Mouse (Mus musculus) MEL (cell line): ENCODE results near the gene Dusp27. TPM values are rescaled to one million over a fixed set of nuclear protein-coding genes. Genes with fewer than 3 reads are reported as not detected.

Experiments used
- DNase-seq: peaks from one replicate; pipeline ENCODE4 v3.0.0; 2011; ENCODE audit warnings: low read depth, low spot score
- H3K27ac ChIP-seq: 2 replicates; pipeline ENCODE4 v1.5.1; 2012; ENCODE audit warnings: low read depth, mild to moderate bottlenecking, control low read depth, low read length, moderate library complexity; ENCODE audit not compliant: control insufficient read depth
- H3K27me3 ChIP-seq, 2 experiments: fragments of 150-350 bp in 1 of 2; sonication (generic) in 1 of 2; 2 replicates each; pipeline ENCODE4 v1.6.1; 2012; ENCODE audit warnings: low read length in 2 of 2, mild to moderate bottlenecking in 2 of 2, improper control_type of control experiment in 1 of 2, moderate library complexity in 1 of 2; ENCODE audit not compliant: insufficient read depth in 2 of 2, control insufficient read depth in 1 of 2
- H3K36me3 ChIP-seq, 2 experiments: 2 replicates each; pipeline ENCODE4 v1.6.1; 2012 to 2014; ENCODE audit warnings: low read length in 2 of 2, improper control_type of control experiment in 1 of 2, inconsistent platforms in 1 of 2, mild to moderate bottlenecking in 1 of 2; ENCODE audit not compliant: insufficient read depth in 2 of 2, control insufficient read depth in 1 of 2
- H3K4me1 ChIP-seq, 2 experiments: fragments of 150-350 bp in 1 of 2; sonication (generic) in 1 of 2; 2 replicates each; pipeline ENCODE4 v1.6.1; 2012; ENCODE audit warnings: low read length in 2 of 2, improper control_type of control experiment in 1 of 2, mild to moderate bottlenecking in 1 of 2; ENCODE audit not compliant: insufficient read depth in 2 of 2, control insufficient read depth in 1 of 2
- H3K4me3 ChIP-seq, 2 experiments: fragments of 150-350 bp in 1 of 2; sonication (generic) in 1 of 2; 2 replicates each; pipeline ENCODE4 v1.5.1; 2012; ENCODE audit warnings: low read depth in 2 of 2, low read length in 2 of 2, mild to moderate bottlenecking in 2 of 2, moderate library complexity in 2 of 2, control low read depth in 1 of 2, improper control_type of control experiment in 1 of 2; ENCODE audit not compliant: control insufficient read depth in 1 of 2, insufficient read depth in 1 of 2
- H3K79me2 ChIP-seq: 2 replicates; pipeline ENCODE4 v1.6.1; 2012; ENCODE audit warnings: mild to moderate bottlenecking, low read length, moderate library complexity; ENCODE audit not compliant: control insufficient read depth, poor library complexity, insufficient read depth
- H3K9ac ChIP-seq: 2 replicates; pipeline ENCODE4 v1.6.1; 2012; ENCODE audit warnings: low read depth, mild to moderate bottlenecking, control low read depth, low read length, moderate library complexity; ENCODE audit not compliant: control insufficient read depth, poor library complexity, severe bottlenecking
- H3K9me3 ChIP-seq: fragments of 150-350 bp; sonication (generic); replicated peaks from 2 replicates; pipeline ENCODE4 v1.6.1; 2012; ENCODE audit warnings: mild to moderate bottlenecking, low read length, improper control_type of control experiment, moderate library complexity; ENCODE audit not compliant: insufficient read depth
- BHLHE40 ChIP-seq: IDR thresholded peaks from 2 replicates; pipeline ENCODE4 v1.6.1; 2012; ENCODE audit warnings: low read depth, mild to moderate bottlenecking, inconsistent platforms, low read length, improper control_type of control experiment, borderline replicate concordance
- CHD2 ChIP-seq: IDR thresholded peaks from 2 replicates; pipeline ENCODE4 v1.6.1; 2011; ENCODE audit warnings: low read length, improper control_type of control experiment
- E2F4 ChIP-seq: IDR thresholded peaks from 2 replicates; pipeline ENCODE4 v1.6.1; 2011; ENCODE audit warnings: low read depth, low read length, improper control_type of control experiment, borderline replicate concordance
- ELF1 ChIP-seq: IDR thresholded peaks from 2 replicates; pipeline ENCODE4 v1.6.1; 2014; ENCODE audit warnings: low read depth, mild to moderate bottlenecking, inconsistent platforms, low read length, improper control_type of control experiment, moderate library complexity
- HCFC1 ChIP-seq: IDR thresholded peaks from 2 replicates; pipeline ENCODE4 v1.6.1; 2012; ENCODE audit warnings: low read depth, mild to moderate bottlenecking, inconsistent platforms, low read length, improper control_type of control experiment, moderate library complexity
- JUND ChIP-seq: IDR thresholded peaks from 2 replicates; pipeline ENCODE4 v1.6.1; 2011; ENCODE audit warnings: low read depth, mild to moderate bottlenecking, improper control_type of control experiment, low read length
- MAZ ChIP-seq: IDR thresholded peaks from 2 replicates; pipeline ENCODE4 v1.6.1; 2012; ENCODE audit warnings: low read depth, mild to moderate bottlenecking, inconsistent platforms, low read length, improper control_type of control experiment
- MEF2A ChIP-seq: IDR thresholded peaks from 2 replicates; pipeline ENCODE4 v1.6.1; 2014; ENCODE audit warnings: low read depth, mild to moderate bottlenecking, inconsistent platforms, low read length, improper control_type of control experiment; ENCODE audit not compliant: poor library complexity, insufficient replicate concordance, severe bottlenecking; ENCODE audit errors: extremely low read depth
- MYC ChIP-seq: IDR thresholded peaks from 2 replicates; pipeline ENCODE4 v1.6.1; 2011; ENCODE audit warnings: low read depth, mild to moderate bottlenecking, low read length, improper control_type of control experiment, moderate library complexity
- POLR2AphosphoS2 ChIP-seq: IDR thresholded peaks from 2 replicates; pipeline ENCODE4 v1.6.1; 2011; ENCODE audit warnings: low read length, improper control_type of control experiment
- POLR2AphosphoS5 ChIP-seq: IDR thresholded peaks from 2 replicates; pipeline ENCODE4 v1.6.1; 2012; ENCODE audit warnings: low read depth, borderline replicate concordance, mild to moderate bottlenecking, inconsistent platforms, low read length, moderate library complexity, mixed read lengths
- RAD21 ChIP-seq: IDR thresholded peaks from 2 replicates; pipeline ENCODE4 v1.6.1; 2011; ENCODE audit warnings: mild to moderate bottlenecking, low read depth, low read length, improper control_type of control experiment
- RCOR1 ChIP-seq: IDR thresholded peaks from 2 replicates; pipeline ENCODE4 v1.6.1; 2012; ENCODE audit warnings: low read depth, mild to moderate bottlenecking, inconsistent platforms, low read length, improper control_type of control experiment
- TAL1 ChIP-seq: IDR thresholded peaks from 2 replicates; pipeline ENCODE4 v1.6.1; 2012; ENCODE audit warnings: mild to moderate bottlenecking, inconsistent platforms, low read length, moderate library complexity, mixed read lengths
- TBP ChIP-seq: IDR thresholded peaks from 2 replicates; pipeline ENCODE4 v1.8.0; 2011; ENCODE audit warnings: low read depth, low read length, improper control_type of control experiment
- TCF12 ChIP-seq: IDR thresholded peaks from 2 replicates; pipeline ENCODE4 v1.6.1; 2014; ENCODE audit warnings: low read depth, mild to moderate bottlenecking, inconsistent platforms, low read length, improper control_type of control experiment, moderate library complexity
- USF1 ChIP-seq: IDR thresholded peaks from 2 replicates; pipeline ENCODE4 v1.6.1; 2014; ENCODE audit warnings: low read depth, mild to moderate bottlenecking, inconsistent platforms, low read length, improper control_type of control experiment, moderate library complexity
- USF2 ChIP-seq, 2 experiments: IDR thresholded peaks; 2 replicates each; pipeline ENCODE4 v1.6.1; 2011 to 2012; ENCODE audit warnings: improper control_type of control experiment in 2 of 2, low read length in 2 of 2, borderline replicate concordance in 1 of 2, inconsistent platforms in 1 of 2, low read depth in 1 of 2, mild to moderate bottlenecking in 1 of 2; ENCODE audit not compliant: insufficient read depth in 1 of 2
- polyA plus RNA-seq, 2 experiments: library from polyadenylated mRNA; stranded (reverse) in 1 of 2; unstranded in 1 of 2; fragments of >175 nt in 1 of 2; fragments of >200 nt in 1 of 2; gene quantifications; 2 replicates each; pipeline versions ENCODE4 v1.2.1 to v1.2.4; 2012; ENCODE audit warnings: low replicate concordance in 2 of 2, low read depth in 1 of 2; ENCODE audit not compliant: insufficient read length in 2 of 2, insufficient read depth in 1 of 2, missing spikeins in 1 of 2
- total RNA-seq: library from RNA; depleted of rRNA; stranded (reverse); fragments of 300-350 nt; gene quantifications from 2 replicates; pipeline ENCODE4 v1.2.3, GENCODE M21; 2012

Dusp27 gene
- total and polyA plus RNA-seq, 3 experiments, result not detected

GRCm38 (mm10) chr1:166128551-166128950 lies 829 bp upstream of the Dusp27 start:
- no peak for TF ChIP-seq JUND
- no peak for TF ChIP-seq MEF2A
- TF ChIP-seq TAL1, result no peak
- no peak for TF ChIP-seq TBP
- TF ChIP-seq RAD21, result no peak
- TF ChIP-seq E2F4, result no peak
- TF ChIP-seq MAZ, result no peak
- no peak for TF ChIP-seq TCF12
- TF ChIP-seq POLR2AphosphoS2, result no peak
- TF ChIP-seq HCFC1, result no peak
- no peak for TF ChIP-seq USF1
- TF ChIP-seq ELF1, result no peak
- no peak for TF ChIP-seq MYC
- Histone ChIP-seq H3K4me1 (0 out of 4 replicates have a peak, but pooled peaks cover 0 to 4% of the 10 kb centered on the region in 2 experiments), H3K9ac (no peak overlapping the region), H3K79me2 (no peaks in the 10 kb centered on the region), H3K4me3 (no peak overlapping the region), H3K27ac (no peak overlapping the region), H3K27me3 (no peaks in the 10 kb centered on the region), H3K36me3 (no peaks in the 10 kb centered on the region), H3K9me3 (no peaks in the 10 kb centered on the region)
- DNase-seq, result no peak

DNA sequence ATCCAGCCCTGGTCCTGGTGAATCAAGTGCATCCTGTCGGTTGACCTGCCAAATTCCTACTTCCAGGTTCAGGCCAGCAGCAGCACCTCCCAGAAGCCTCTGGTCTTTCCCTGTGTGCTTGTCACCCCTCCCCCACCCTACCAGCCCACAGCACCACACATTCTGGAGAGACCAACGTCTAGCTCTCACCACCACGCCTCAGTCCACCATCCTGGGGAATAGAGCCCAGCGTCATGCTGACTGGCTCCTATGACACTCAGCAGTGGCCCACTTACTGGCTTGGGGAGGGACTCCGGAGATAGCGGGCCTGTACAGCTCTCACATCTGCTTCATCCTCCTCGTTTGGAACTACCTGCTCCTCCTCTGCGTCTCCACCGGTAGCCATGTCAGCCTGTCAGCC lies 927 bp downstream of the Dusp27 start:
- Histone ChIP-seq H3K36me3 (no peaks in the 10 kb centered on the region), H3K27ac (no peak overlapping the region), H3K9ac (no peak overlapping the region), H3K4me3 (no peak overlapping the region), H3K9me3 (no peaks in the 10 kb centered on the region)
- TF ChIP-seq CHD2 (no peak), BHLHE40 (no peak), USF2 (IDR thresholded peaks at IDR 0.05; ENCODE audit: borderline replicate concordance in 1 of 2, insufficient read depth in 1 of 2, low read depth in 1 of 2, low read length in 2 of 2) (no peak), POLR2AphosphoS5 (no peak), RCOR1 (no peak), JUND (no peak)
- TF ChIP-seq, all 39 proteins: peak for 0
- H3K4me1 ChIP-seq, result 0 out of 4 replicates have a peak, but pooled peaks cover 0 to 4% of the 10 kb centered on the region in 2 experiments
- H3K27me3 ChIP-seq, result no peaks in the 10 kb centered on the region
- DNase-seq, result no peak
- no peaks in the 10 kb centered on the region for H3K79me2 ChIP-seq
